Mouse (Mus musculus) heart, adult 2 months (tissue): ENCODE data around the gene Slc30a2. TPM values are rescaled to one million over a fixed set of nuclear protein-coding genes. Genes with fewer than 3 reads are reported as not detected.
A peak's percentile ranks its signal among the peaks of the same experiment; 100 is the strongest.
"Not testable (repeated sequence)": the region's sequence is repeated elsewhere in the genome, so short reads cannot be mapped to it uniquely, and the experiment has no call there.

Source experiments
- DNase-seq, 2 experiments: peaks; one replicate each; pipeline ENCODE4 v3.0.0; 2021
- H3K27ac ChIP-seq: fragments of 200-600 bp; 2 replicates; pipeline ENCODE4 v1.8.1; 2022
- H3K27me3 ChIP-seq: fragments of 200-500 bp; 2 replicates; pipeline ENCODE4 v1.6.1; 2012; ENCODE audit warnings: mild to moderate bottlenecking, low read length, inconsistent platforms, mixed read lengths; ENCODE audit not compliant: control insufficient read depth, insufficient read depth
- H3K36me3 ChIP-seq: fragments of 200-500 bp; 2 replicates; pipeline ENCODE4 v1.6.1; 2012; ENCODE audit warnings: low read length, inconsistent platforms; ENCODE audit not compliant: control insufficient read depth, insufficient read depth
- H3K4me1 ChIP-seq: fragments of 200-500 bp; 2 replicates; pipeline ENCODE4 v1.6.1; 2011; ENCODE audit warnings: low read length; ENCODE audit not compliant: control insufficient read depth, insufficient read depth
- H3K4me3 ChIP-seq: fragments of 200-600 bp; 2 replicates; pipeline ENCODE4 v1.8.1; 2022
- H3K79me2 ChIP-seq: fragments of 200-500 bp; replicated peaks from 2 replicates; pipeline ENCODE4 v1.6.1; 2012; ENCODE audit warnings: mild to moderate bottlenecking, inconsistent platforms, low read length, moderate library complexity, mixed read lengths; ENCODE audit not compliant: control insufficient read depth, insufficient read depth
- H3K9ac ChIP-seq: fragments of 200-500 bp; 2 replicates; pipeline ENCODE4 v1.6.1; 2012; ENCODE audit warnings: low read depth, mild to moderate bottlenecking, control low read depth, inconsistent platforms, low read length, mixed read lengths
- CTCF ChIP-seq: fragments of 200-600 bp; IDR thresholded peaks from 2 replicates; pipeline ENCODE4 v1.8.1; 2022; ENCODE audit warnings: antibody characterized with exemption, mild to moderate bottlenecking, moderate library complexity
- EP300 ChIP-seq: fragments of 200-500 bp; IDR thresholded peaks from 2 replicates; pipeline ENCODE4 v1.6.1; 2011; ENCODE audit warnings: low read depth, low read length, control low read depth; ENCODE audit not compliant: insufficient read depth
- POLR2A ChIP-seq: fragments of 200-500 bp; IDR thresholded peaks from 2 replicates; pipeline ENCODE4 v1.6.1; 2011; ENCODE audit warnings: mild to moderate bottlenecking, low read depth, low read length, control low read depth; ENCODE audit not compliant: insufficient read depth
- WGBS: fragments of 180-500 bp; shearing (Covaris S2); methylation state at CpG from one replicate; pipeline ENCODE4 v1.1.7; 2018; 5-methylcytosine and 5-hydroxymethylcytosine counted together
- intact Hi-C: fragments of 180-260 bp; cut with DNase I; formaldehyde crosslinking; loops from one replicate; pipeline ENCODE4 v1.15.1; 2025
- polyA plus RNA-seq: library from polyadenylated mRNA; depleted of rRNA; stranded (reverse); fragments of >200 nt; gene quantifications from 2 replicates; pipeline ENCODE4 v1.2.3, GENCODE M21; 2012
- total RNA-seq, 2 experiments: library from RNA; stranded (reverse); gene quantifications; 2 replicates each; pipeline ENCODE4 v1.2.3; 2021

Slc30a2 gene
- total and polyA plus RNA-seq, 3 experiments = 0.12 to 0.65 (median 0.45) TPM

- H3K4me3 ChIP-seq = no peak overlapping the region
- H3K27me3 ChIP-seq = no peaks in the 10 kb centered on the region
- intact Hi-C loops = no loop called here
- TF ChIP-seq CTCF (peak; percentile 57), POLR2A (no peak), EP300 (no peak)
- H3K79me2 ChIP-seq = no peaks in the 10 kb centered on the region
- no peak overlapping the region for H3K9ac ChIP-seq
- no peak for DNase-seq
- H3K4me1 ChIP-seq = no peaks in the 10 kb centered on the region; the same call in 1 of the 2 replicates
- no peak overlapping the region for H3K27ac ChIP-seq
- peaks cover 12% of the 10 kb centered on the region for H3K36me3 ChIP-seq
- 67% methylated on average over 3 of the region's 3 CpGs for WGBS
These were observed 21.5 kb upstream of the Slc30a2 start for GRCm38 (mm10) chr4:134321524-134321923.

- H3K27me3 ChIP-seq = no peaks in the 10 kb centered on the region
- no peak overlapping the region for H3K4me3 ChIP-seq
- H3K9ac ChIP-seq = no peak overlapping the region
- H3K79me2 ChIP-seq = no peaks in the 10 kb centered on the region
- H3K36me3 ChIP-seq = peaks cover 12% of the 10 kb centered on the region
- DNase-seq = no peak
- TF ChIP-seq POLR2A (no peak), EP300 (no peak), CTCF (no peak)
- intact Hi-C loops = no loop called here
- H3K27ac ChIP-seq = no peak overlapping the region
- H3K4me1 ChIP-seq = no peaks in the 10 kb centered on the region; the same call in 1 of the 2 replicates
- 18% methylated on average over 5 of the region's 5 CpGs for WGBS
These were observed 18.3 kb upstream of the Slc30a2 start for GRCm38 (mm10) chr4:134324655-134325054.

- Histone ChIP-seq H3K27ac (no peak overlapping the region), H3K79me2 (no peaks in the 10 kb centered on the region), H3K36me3 (peaks cover 12% of the 10 kb centered on the region; the same call in 1 of the 2 replicates), H3K9ac (no peak overlapping the region), H3K4me3 (no peak overlapping the region), H3K4me1 (no peaks in the 10 kb centered on the region; the same call in 1 of the 2 replicates), H3K27me3 (no peaks in the 10 kb centered on the region)
- WGBS = 56% methylated on average over 5 of the region's 5 CpGs
- no peak for DNase-seq
- intact Hi-C loops = no loop called here
- TF ChIP-seq CTCF = no peak
- TF ChIP-seq POLR2A = no peak
- TF ChIP-seq EP300 = no peak
These were observed 16.0 kb upstream of the Slc30a2 start for GRCm38 (mm10) chr4:134326859-134327530.

- no peak for TF ChIP-seq POLR2A
- TF ChIP-seq EP300 = 0 out of 2 replicates have a peak, but pooled peaks have one; percentile 28
- TF ChIP-seq CTCF = no peak
- peaks cover 12% of the 10 kb centered on the region; the same call in 1 of the 2 replicates for H3K36me3 ChIP-seq
- 35% methylated on average over 8 of the region's 8 CpGs for WGBS
- H3K4me1 ChIP-seq = no peaks in the 10 kb centered on the region; the same call in 1 of the 2 replicates
- no peak for DNase-seq
- H3K27ac ChIP-seq = no peak overlapping the region
- H3K9ac ChIP-seq = no peak overlapping the region
- no peak overlapping the region for H3K4me3 ChIP-seq
- intact Hi-C loops = no loop called here
- no peaks in the 10 kb centered on the region for H3K79me2 ChIP-seq
- H3K27me3 ChIP-seq = no peaks in the 10 kb centered on the region
These were observed 14.8 kb upstream of the Slc30a2 start for GRCm38 (mm10) chr4:134328151-134328550.

- no peak for DNase-seq
- H3K9ac ChIP-seq = no peak overlapping the region
- peaks cover 12% of the 10 kb centered on the region; the same call in 1 of the 2 replicates for H3K36me3 ChIP-seq
- TF ChIP-seq EP300 (no peak), POLR2A (no peak), CTCF (no peak)
- 71% methylated on average over 8 of the region's 8 CpGs for WGBS
- H3K27ac ChIP-seq = no peak overlapping the region
- no peaks in the 10 kb centered on the region; the same call in 1 of the 2 replicates for H3K4me1 ChIP-seq
- H3K79me2 ChIP-seq = no peaks in the 10 kb centered on the region
- intact Hi-C loops = no loop called here
- H3K27me3 ChIP-seq = no peaks in the 10 kb centered on the region
- H3K4me3 ChIP-seq = no peak overlapping the region
These were observed 14.1 kb upstream of the Slc30a2 start for GRCm38 (mm10) chr4:134328832-134329231.

- WGBS = 52% methylated on average over 5 of the region's 5 CpGs
- TF ChIP-seq EP300 = no peak; the same call in 1 of the 2 replicates
- TF ChIP-seq CTCF = no peak
- TF ChIP-seq POLR2A = no peak
- H3K4me3 ChIP-seq = no peak overlapping the region
These were observed 12.7 kb upstream of the Slc30a2 start for GRCm38 (mm10) chr4:134330281-134330680.

GRCm38 (mm10) chr4:134341231-134341630 is 1.8 kb upstream of the Slc30a2 start:
- H3K36me3 ChIP-seq, H3K4me3 ChIP-seq, intact Hi-C loops, H3K4me1 ChIP-seq, H3K79me2 ChIP-seq, H3K27ac ChIP-seq, DNase-seq, H3K9ac ChIP-seq: not testable (repeated sequence)
- peaks cover 12% of the 10 kb centered on the region for H3K27me3 ChIP-seq
- WGBS = 74% methylated on average over 6 of the region's 6 CpGs

More at GRCm38 (mm10) chr4:134330281-134330680, 12.7 kb upstream of the Slc30a2 start:
- no peak overlapping the region for H3K9ac ChIP-seq
- H3K27me3 ChIP-seq = no peaks in the 10 kb centered on the region
- H3K27ac ChIP-seq = no peak overlapping the region
- no peaks in the 10 kb centered on the region for H3K4me1 ChIP-seq
- H3K79me2 ChIP-seq = no peaks in the 10 kb centered on the region
- peaks cover 9% of the 10 kb centered on the region; the same call in 1 of the 2 replicates for H3K36me3 ChIP-seq
- intact Hi-C loops = no loop called here
- no peak for DNase-seq
